Mouse (Mus musculus) cerebellum, adult 2 months (tissue): ENCODE data around the gene Babam2.

Experiments
- CTCF ChIP-seq: fragments of 200-500 bp; IDR thresholded peaks from 2 replicates; pipeline ENCODE4 v1.5.1; 2011; ENCODE audit warnings: low read depth, mild to moderate bottlenecking, control low read depth, low read length, moderate library complexity, borderline replicate concordance; ENCODE audit not compliant: insufficient read depth
- POLR2A ChIP-seq: fragments of 200-500 bp; IDR thresholded peaks from 2 replicates; pipeline ENCODE4 v1.6.1; 2011; ENCODE audit warnings: low read length, control low read depth, borderline replicate concordance; ENCODE audit not compliant: insufficient read depth

- no peak for TF ChIP-seq POLR2A
- TF ChIP-seq CTCF, result no peak
Measured at GRCm38 (mm10) chr5:32058481-32059253, 361.2 kb downstream of the Babam2 start.
